Mouse (Mus musculus): ENCODE data around the gene Nr5a2. TPM values are rescaled to one million over a fixed set of nuclear protein-coding genes. Genes with fewer than 3 reads are reported as not detected.

The Nr5a2 gene
- polyA plus RNA-seq, 1 experiment: not detected

GRCm38 (mm10) chr1:136966728-136967386, 6.6 kb upstream of the Nr5a2 start:
- no peak for TF ChIP-seq POLR2A (IDR thresholded peaks at IDR 0.05; ENCODE audit: extremely low read depth, insufficient read depth, low read length)
- no peak for TF ChIP-seq CTCF (IDR thresholded peaks at IDR 0.05; ENCODE audit: extremely low read depth, insufficient read depth, low read length)
- Histone ChIP-seq H3K4me3 (ENCODE audit: insufficient read depth, low read length) (no peak overlapping the region), H3K27ac (ENCODE audit: insufficient read depth, low read length) (no peak overlapping the region), H3K4me1 (ENCODE audit: control insufficient read depth, insufficient read depth, low read length) (no peaks in the 10 kb centered on the region)

GRCm38 (mm10) chr1:136959491-136959890, 757 bp downstream of the Nr5a2 start:
- TF ChIP-seq POLR2A (IDR thresholded peaks at IDR 0.05; ENCODE audit: extremely low read depth, insufficient read depth, low read length) (no peak), CTCF (IDR thresholded peaks at IDR 0.05; ENCODE audit: extremely low read depth, insufficient read depth, low read length) (no peak)
- H3K4me3 ChIP-seq (ENCODE audit: insufficient read depth, low read length): no peak overlapping the region
- H3K27ac ChIP-seq (ENCODE audit: insufficient read depth, low read length): no peak overlapping the region
- no peaks in the 10 kb centered on the region for H3K4me1 ChIP-seq (ENCODE audit: control insufficient read depth, insufficient read depth, low read length)

- no peaks in the 10 kb centered on the region for H3K4me1 ChIP-seq (ENCODE audit: control insufficient read depth, insufficient read depth, low read length)
- TF ChIP-seq POLR2A (IDR thresholded peaks at IDR 0.05; ENCODE audit: extremely low read depth, insufficient read depth, low read length) (no peak), CTCF (IDR thresholded peaks at IDR 0.05; ENCODE audit: extremely low read depth, insufficient read depth, low read length) (no peak)
- H3K27ac ChIP-seq (ENCODE audit: insufficient read depth, low read length): no peak overlapping the region
- H3K4me3 ChIP-seq (ENCODE audit: insufficient read depth, low read length): no peak overlapping the region
Measured at GRCm38 (mm10) chr1:136958666-136959065, 1.6 kb downstream of the Nr5a2 start.

- H3K4me3 ChIP-seq (ENCODE audit: insufficient read depth, low read length): no peak overlapping the region
- TF ChIP-seq CTCF (IDR thresholded peaks at IDR 0.05; ENCODE audit: extremely low read depth, insufficient read depth, low read length) (no peak), POLR2A (IDR thresholded peaks at IDR 0.05; ENCODE audit: extremely low read depth, insufficient read depth, low read length) (no peak)
- H3K4me1 ChIP-seq (ENCODE audit: control insufficient read depth, insufficient read depth, low read length): no peaks in the 10 kb centered on the region
- no peak overlapping the region for H3K27ac ChIP-seq (ENCODE audit: insufficient read depth, low read length)
Measured at GRCm38 (mm10) chr1:136958185-136958584, 2.1 kb downstream of the Nr5a2 start.

GRCm38 (mm10) chr1:136957696-136958095, 2.6 kb downstream of the Nr5a2 start:
- Histone ChIP-seq H3K4me1 (ENCODE audit: control insufficient read depth, insufficient read depth, low read length) (no peaks in the 10 kb centered on the region), H3K27ac (ENCODE audit: insufficient read depth, low read length) (no peak overlapping the region), H3K4me3 (ENCODE audit: insufficient read depth, low read length) (no peak overlapping the region)
- TF ChIP-seq POLR2A (IDR thresholded peaks at IDR 0.05; ENCODE audit: extremely low read depth, insufficient read depth, low read length): no peak
- no peak for TF ChIP-seq CTCF (IDR thresholded peaks at IDR 0.05; ENCODE audit: extremely low read depth, insufficient read depth, low read length)

- Histone ChIP-seq H3K4me1 (ENCODE audit: control insufficient read depth, insufficient read depth, low read length) (no peaks in the 10 kb centered on the region), H3K27ac (ENCODE audit: insufficient read depth, low read length) (no peak overlapping the region), H3K4me3 (ENCODE audit: insufficient read depth, low read length) (no peak overlapping the region)
- TF ChIP-seq CTCF (IDR thresholded peaks at IDR 0.05; ENCODE audit: extremely low read depth, insufficient read depth, low read length): no peak
- no peak for TF ChIP-seq POLR2A (IDR thresholded peaks at IDR 0.05; ENCODE audit: extremely low read depth, insufficient read depth, low read length)
Measured at GRCm38 (mm10) chr1:136954108-136954494, 6.1 kb downstream of the Nr5a2 start.

GRCm38 (mm10) chr1:136953444-136954107, 6.7 kb downstream of the Nr5a2 start:
- H3K4me1 ChIP-seq (ENCODE audit: control insufficient read depth, insufficient read depth, low read length): no peaks in the 10 kb centered on the region
- TF ChIP-seq CTCF (IDR thresholded peaks at IDR 0.05; ENCODE audit: extremely low read depth, insufficient read depth, low read length): no peak
- no peak for TF ChIP-seq POLR2A (IDR thresholded peaks at IDR 0.05; ENCODE audit: extremely low read depth, insufficient read depth, low read length)
- no peak overlapping the region for H3K4me3 ChIP-seq (ENCODE audit: insufficient read depth, low read length)
- H3K27ac ChIP-seq (ENCODE audit: insufficient read depth, low read length): no peak overlapping the region

- Histone ChIP-seq H3K4me1 (ENCODE audit: control insufficient read depth, insufficient read depth, low read length) (no peaks in the 10 kb centered on the region), H3K4me3 (ENCODE audit: insufficient read depth, low read length) (no peak overlapping the region), H3K27ac (ENCODE audit: insufficient read depth, low read length) (no peak overlapping the region)
- TF ChIP-seq CTCF (IDR thresholded peaks at IDR 0.05; ENCODE audit: extremely low read depth, insufficient read depth, low read length) (no peak), POLR2A (IDR thresholded peaks at IDR 0.05; ENCODE audit: extremely low read depth, insufficient read depth, low read length) (no peak)
Measured at GRCm38 (mm10) chr1:136952609-136953311, 7.5 kb downstream of the Nr5a2 start.

GRCm38 (mm10) chr1:136951946-136952531, 8.2 kb downstream of the Nr5a2 start:
- Histone ChIP-seq H3K27ac (ENCODE audit: insufficient read depth, low read length) (no peak overlapping the region), H3K4me3 (ENCODE audit: insufficient read depth, low read length) (no peak overlapping the region)

More at GRCm38 (mm10) chr1:136951946-136952531, 8.2 kb downstream of the Nr5a2 start:
- no peaks in the 10 kb centered on the region for H3K4me1 ChIP-seq (ENCODE audit: control insufficient read depth, insufficient read depth, low read length)
- TF ChIP-seq POLR2A (IDR thresholded peaks at IDR 0.05; ENCODE audit: extremely low read depth, insufficient read depth, low read length) (no peak), CTCF (IDR thresholded peaks at IDR 0.05; ENCODE audit: extremely low read depth, insufficient read depth, low read length) (no peak)
